Mouse (Mus musculus) heart, postnatal 0 days (tissue): ENCODE measurements around the gene Olfr1009. TPM values are rescaled to one million over a fixed set of nuclear protein-coding genes. Genes with fewer than 3 reads are reported as not detected.

ENCODE experiments used
- ATAC-seq: fragments of 200-750 bp; cut with Nextera tagmentation; 2 replicates; pipeline ENCODE4 v1.8.0; 2017; ENCODE audit warnings: low read depth, moderate number of reproducible peaks, moderate library complexity; ENCODE audit not compliant: insufficient read depth
- DNase-seq: peaks from one replicate; pipeline ENCODE4 v3.0.0-alpha.2; 2016; ENCODE audit warnings: low spot score
- H3K27ac ChIP-seq: fragments of 300-500 bp; sonication (generic); 2 replicates; pipeline ENCODE4 v1.5.1; 2014; ENCODE audit warnings: low read depth, mild to moderate bottlenecking
- H3K27me3 ChIP-seq: fragments of 300-500 bp; sonication (generic); 2 replicates; pipeline ENCODE4 v1.6.1; 2014; ENCODE audit warnings: low read length, mixed read lengths; ENCODE audit not compliant: control insufficient read depth, insufficient read depth
- H3K36me3 ChIP-seq: fragments of 300-500 bp; sonication (generic); replicated peaks from 2 replicates; pipeline ENCODE4 v1.6.1; 2014; ENCODE audit warnings: low read length, mixed read lengths; ENCODE audit not compliant: control insufficient read depth, insufficient read depth
- H3K4me1 ChIP-seq: fragments of 300-500 bp; sonication (generic); 2 replicates; pipeline ENCODE4 v1.6.1; 2014; ENCODE audit warnings: antibody characterized with exemption; ENCODE audit not compliant: control insufficient read depth, insufficient read depth
- H3K4me2 ChIP-seq: fragments of 300-500 bp; sonication (generic); 2 replicates; pipeline ENCODE4 v1.6.1; 2014; ENCODE audit warnings: low read depth, mild to moderate bottlenecking, low read length, moderate library complexity
- H3K4me3 ChIP-seq: fragments of 300-500 bp; sonication (generic); 2 replicates; pipeline ENCODE4 v1.5.1; 2014; ENCODE audit warnings: low read depth, low read length
- H3K9ac ChIP-seq: fragments of 300-500 bp; sonication (generic); replicated peaks from 2 replicates; pipeline ENCODE4 v1.6.1; 2014; ENCODE audit warnings: low read depth, low read length, mixed read lengths
- H3K9me3 ChIP-seq: fragments of 300-500 bp; sonication (generic); replicated peaks from 2 replicates; pipeline ENCODE4 v1.6.1; 2016; ENCODE audit warnings: low read length; ENCODE audit not compliant: control insufficient read depth
- CTCF ChIP-seq: IDR thresholded peaks from 2 replicates; pipeline ENCODE4 v1.5.1; 2016; ENCODE audit warnings: antibody characterized with exemption, control low read depth, low read depth
- EP300 ChIP-seq: IDR thresholded peaks from 2 replicates; pipeline ENCODE4 v1.6.1; 2016; ENCODE audit warnings: antibody characterized with exemption, low read depth
- WGBS: fragments of 180-500 bp; shearing (Covaris S2); extraction: QIAGEN DNeasy Blood & Tissue Kit; methylation state at CpG from one replicate; pipeline ENCODE4 v1.1.7; 2014; 5-methylcytosine and 5-hydroxymethylcytosine counted together
- polyA plus RNA-seq: library from polyadenylated mRNA; unstranded; fragments of >200 nt; fragmentation: Nextera tagmentation; extraction: Ambion mirVana; gene quantifications from 2 replicates; pipeline ENCODE4 v1.2.1, GENCODE M21; 2015
- total RNA-seq: library from RNA; depleted of rRNA; stranded (reverse); fragments of >200 nt; gene quantifications from 2 replicates; pipeline ENCODE4 v1.2.3, GENCODE M21; 2014; ENCODE audit warnings: low replicate concordance; rRNA removed

Gene Olfr1009
- total and polyA plus RNA-seq, 2 experiments from 2014 or later, result not detected

DNA sequence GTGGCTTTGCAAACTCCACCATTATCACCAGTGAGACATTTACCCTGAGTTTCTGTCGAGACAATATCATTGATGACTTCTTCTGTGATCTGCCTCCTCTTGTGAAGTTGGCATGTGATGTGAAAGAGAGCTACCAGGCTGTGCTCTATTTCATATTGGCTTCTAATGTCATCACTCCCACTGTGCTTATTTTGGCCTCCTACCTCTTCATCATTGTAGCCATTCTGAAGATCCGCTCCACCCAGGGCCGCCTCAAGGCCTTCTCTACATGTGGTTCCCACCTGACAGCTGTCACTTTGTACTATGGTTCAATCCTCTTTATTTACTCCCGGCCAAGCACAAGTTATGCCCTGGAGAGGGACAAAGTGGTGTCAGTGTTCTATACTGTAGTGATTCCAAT, 38.6 kb downstream of the Olfr1009 start:
- no peak overlapping the region for H3K4me3 ChIP-seq
- no peak for TF ChIP-seq EP300
- no peak for TF ChIP-seq CTCF
- no peaks in the 10 kb centered on the region for H3K27me3 ChIP-seq
- no peak overlapping the region for H3K27ac ChIP-seq
- no peak overlapping the region for H3K4me2 ChIP-seq
- H3K4me1 ChIP-seq, result no peaks in the 10 kb centered on the region
- H3K36me3 ChIP-seq, result no peaks in the 10 kb centered on the region
- H3K9ac ChIP-seq, result no peak overlapping the region
- WGBS, result 69% methylated on average over 4 of the region's 4 CpGs
- DNase-seq (no peak), ATAC-seq (no peak)
- no peaks in the 10 kb centered on the region for H3K9me3 ChIP-seq

DNA sequence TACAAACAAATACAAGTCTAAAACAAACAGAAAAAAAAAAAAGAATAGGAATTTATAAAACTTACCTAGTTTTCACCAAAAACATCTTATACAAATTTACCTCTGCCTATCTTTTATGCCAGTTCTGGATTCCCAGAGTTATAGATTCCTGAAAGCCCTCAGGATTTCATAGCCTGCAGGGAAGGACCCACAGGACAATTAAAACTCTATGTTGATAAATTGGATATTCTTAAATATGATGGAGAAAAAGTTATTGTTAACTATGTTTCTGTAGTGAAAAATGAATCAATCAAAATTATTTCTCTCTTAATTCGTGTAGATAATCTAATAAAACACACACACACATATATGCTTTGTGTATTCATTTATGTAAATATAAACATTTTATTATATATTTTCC, 47.4 kb downstream of the Olfr1009 start, which contains the start of gene Olfr1012:
Gene Olfr1012, minus strand, starts transcription at position 101 of the 400 bp plus-strand sequence.
- Histone ChIP-seq H3K36me3 (no peaks in the 10 kb centered on the region), H3K4me1 (no peaks in the 10 kb centered on the region), H3K27ac (no peak within 1 kb of the TSS), H3K9me3 (no peaks in the 10 kb centered on the region), H3K27me3 (no peaks in the 10 kb centered on the region), H3K9ac (no peak within 1 kb of the TSS), H3K4me2 (no peak within 1 kb of the TSS), H3K4me3 (no peak within 1 kb of the TSS)
- DNase-seq (no peak), ATAC-seq (no peak)
- TF ChIP-seq EP300, result no peak
- no peak for TF ChIP-seq CTCF
- 37% methylated on average over 1 of the region's 1 CpGs for WGBS

DNA sequence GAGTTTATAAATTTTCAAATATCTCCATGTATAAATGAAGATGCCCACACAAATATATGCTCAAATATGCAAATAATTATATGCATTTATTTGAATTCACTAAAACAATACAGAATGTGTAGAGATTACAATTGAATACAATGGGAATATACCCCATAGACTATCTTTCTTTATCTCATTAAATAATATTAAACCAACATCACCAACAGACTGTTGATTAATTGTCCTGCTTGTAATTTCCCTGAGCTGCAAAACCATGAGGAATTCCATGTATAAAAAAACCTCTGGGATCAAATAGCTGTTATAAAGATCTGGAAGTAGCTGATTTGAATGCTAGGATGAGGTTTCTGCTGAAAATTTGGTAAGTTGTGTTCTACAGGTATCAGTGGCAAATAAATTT, 51.6 kb downstream of the Olfr1009 start, which contains the start of gene Olfr1013:
Gene Olfr1013, plus strand, starts transcription at position 301 of the 400 bp plus-strand sequence.
- H3K27me3 ChIP-seq, result no peaks in the 10 kb centered on the region
- no peak for ATAC-seq
- no peaks in the 10 kb centered on the region for H3K9me3 ChIP-seq
- TF ChIP-seq EP300 (no peak), CTCF (no peak)
- no peak for DNase-seq
- H3K27ac ChIP-seq, result no peak within 1 kb of the TSS
- no peaks in the 10 kb centered on the region for H3K4me1 ChIP-seq
- H3K9ac ChIP-seq, result no peak within 1 kb of the TSS
- no peak within 1 kb of the TSS for H3K4me3 ChIP-seq
- no peak within 1 kb of the TSS for H3K4me2 ChIP-seq
- H3K36me3 ChIP-seq, result no peaks in the 10 kb centered on the region

DNA sequence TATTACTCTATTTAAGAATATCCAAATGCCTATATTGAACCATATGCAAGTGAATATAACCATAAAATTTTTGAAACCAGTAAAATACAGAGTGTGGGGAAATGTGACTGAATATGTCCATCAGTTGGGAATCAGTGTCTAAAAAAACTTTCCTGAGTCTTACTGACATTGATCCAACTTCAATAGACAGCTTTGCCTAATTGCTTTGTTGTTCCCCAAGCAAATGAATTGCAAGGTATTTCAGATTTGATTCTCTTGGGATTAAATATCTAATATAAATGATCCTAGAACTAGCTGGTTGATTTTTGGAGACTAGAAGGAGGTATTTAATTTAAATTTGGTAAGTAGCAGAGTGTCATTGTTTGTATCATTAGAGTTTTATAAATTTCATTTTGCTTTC, 57.2 kb downstream of the Olfr1009 start, which contains the start of gene Olfr1014:
Gene Olfr1014, plus strand, starts transcription at position 301 of the 400 bp plus-strand sequence.
- Histone ChIP-seq H3K27me3 (no peaks in the 10 kb centered on the region), H3K4me2 (no peak within 1 kb of the TSS), H3K9ac (no peak within 1 kb of the TSS), H3K4me1 (no peaks in the 10 kb centered on the region), H3K27ac (no peak within 1 kb of the TSS), H3K4me3 (no peak within 1 kb of the TSS), H3K36me3 (no peaks in the 10 kb centered on the region), H3K9me3 (no peaks in the 10 kb centered on the region)
- no peak for DNase-seq
- TF ChIP-seq EP300, result no peak
- no peak for TF ChIP-seq CTCF
- ATAC-seq, result no peak

Other genes starting within 250 kb of the Olfr1009 start
- gene 4833423E24Rik, start 196.4 kb upstream of the Olfr1009 start, total RNA-seq, result not detected in 2 replicates
- not detected in 2 replicates for gene 4833423E24Rik, start 196.4 kb upstream of the Olfr1009 start, polyA plus RNA-seq
- not detected in 2 replicates for gene Olfr996, start 136.2 kb upstream of the Olfr1009 start, total RNA-seq
- not detected in 2 replicates for gene Olfr996, start 136.2 kb upstream of the Olfr1009 start, polyA plus RNA-seq
- not detected in 2 replicates for gene Olfr998, start 126.5 kb upstream of the Olfr1009 start, total RNA-seq
- not detected in 2 replicates for gene Olfr998, start 126.5 kb upstream of the Olfr1009 start, polyA plus RNA-seq
- not detected in 2 replicates for gene Olfr1000, start 103.5 kb upstream of the Olfr1009 start, total RNA-seq
- gene Olfr1000, start 103.5 kb upstream of the Olfr1009 start, polyA plus RNA-seq, result not detected in 2 replicates
- not detected in 2 replicates for gene Olfr1002, start 64.7 kb upstream of the Olfr1009 start, total RNA-seq
- gene Olfr1002, start 64.7 kb upstream of the Olfr1009 start, polyA plus RNA-seq, result not detected in 2 replicates
- gene Olfr154, start 51.0 kb upstream of the Olfr1009 start, total RNA-seq, result not detected in 2 replicates
- not detected in 2 replicates for gene Olfr154, start 51.0 kb upstream of the Olfr1009 start, polyA plus RNA-seq
- gene Olfr1006, start 36.7 kb upstream of the Olfr1009 start, total RNA-seq, result not detected in 2 replicates
- gene Olfr1006, start 36.7 kb upstream of the Olfr1009 start, polyA plus RNA-seq, result not detected in 2 replicates
- not detected in 2 replicates for gene Olfr1008, start 26.0 kb upstream of the Olfr1009 start, total RNA-seq
- gene Olfr1008, start 26.0 kb upstream of the Olfr1009 start, polyA plus RNA-seq, result not detected in 2 replicates
- gene Olfr1012, start 47.3 kb downstream of the Olfr1009 start, total RNA-seq, result not detected in 2 replicates
- gene Olfr1012, start 47.3 kb downstream of the Olfr1009 start, polyA plus RNA-seq, result not detected in 2 replicates
- not detected in 2 replicates for gene Olfr1013, start 51.7 kb downstream of the Olfr1009 start, total RNA-seq
- gene Olfr1013, start 51.7 kb downstream of the Olfr1009 start, polyA plus RNA-seq, result not detected in 2 replicates
- gene Olfr1014, start 57.3 kb downstream of the Olfr1009 start, total RNA-seq, result not detected in 2 replicates
- not detected in 2 replicates for gene Olfr1014, start 57.3 kb downstream of the Olfr1009 start, polyA plus RNA-seq
- not detected in 2 replicates for gene Olfr1015, start 66.6 kb downstream of the Olfr1009 start, total RNA-seq
- gene Olfr1015, start 66.6 kb downstream of the Olfr1009 start, polyA plus RNA-seq, result not detected in 2 replicates
- not detected in 2 replicates for gene Olfr1016, start 87.1 kb downstream of the Olfr1009 start, total RNA-seq
- gene Olfr1016, start 87.1 kb downstream of the Olfr1009 start, polyA plus RNA-seq, result not detected in 2 replicates
- gene Olfr1018, start 103.1 kb downstream of the Olfr1009 start, total RNA-seq, result not detected in 2 replicates
- gene Olfr1018, start 103.1 kb downstream of the Olfr1009 start, polyA plus RNA-seq, result not detected in 2 replicates
- not detected in 2 replicates for gene Olfr1019, start 130.1 kb downstream of the Olfr1009 start, total RNA-seq
- not detected in 2 replicates for gene Olfr1019, start 130.1 kb downstream of the Olfr1009 start, polyA plus RNA-seq
- not detected in 2 replicates for gene Olfr1020, start 131.6 kb downstream of the Olfr1009 start, total RNA-seq
- not detected in 2 replicates for gene Olfr1020, start 131.6 kb downstream of the Olfr1009 start, polyA plus RNA-seq
- gene Olfr1022, start 153.2 kb downstream of the Olfr1009 start, total RNA-seq, result not detected in 2 replicates
- not detected in 2 replicates for gene Olfr1022, start 153.2 kb downstream of the Olfr1009 start, polyA plus RNA-seq
- not detected in 2 replicates for gene Olfr1023, start 170.2 kb downstream of the Olfr1009 start, total RNA-seq
- gene Olfr1023, start 170.2 kb downstream of the Olfr1009 start, polyA plus RNA-seq, result not detected in 2 replicates
- not detected in 2 replicates for gene Olfr1024, start 189.6 kb downstream of the Olfr1009 start, total RNA-seq
- not detected in 2 replicates for gene Olfr1024, start 189.6 kb downstream of the Olfr1009 start, polyA plus RNA-seq
- not detected in 2 replicates for gene Olfr1025-ps1, start 199.8 kb downstream of the Olfr1009 start, total RNA-seq
- not detected in 2 replicates for gene Olfr1025-ps1, start 199.8 kb downstream of the Olfr1009 start, polyA plus RNA-seq
- not detected in 2 replicates for gene Olfr1026, start 206.1 kb downstream of the Olfr1009 start, total RNA-seq
- gene Olfr1026, start 206.1 kb downstream of the Olfr1009 start, polyA plus RNA-seq, result not detected in 2 replicates
- gene Olfr1028, start 235.0 kb downstream of the Olfr1009 start, total RNA-seq, result not detected in 2 replicates
- not detected in 2 replicates for gene Olfr1028, start 235.0 kb downstream of the Olfr1009 start, polyA plus RNA-seq